16 mouse cellular contexts compared by ENCODE assay signal in genomic region chr8:78323391-78323790, GRCm38 (mm10).
"Had no signal": no experiment of that assay in that cellular context is flagged by ENCODE, and none has a peak within 500 bp of the region (broad histone marks: within the 10 kb centered on the region; RNA-seq: fewer than 3 reads in every experiment).

No protein-coding gene starts in this region.

- H3K9me3 ChIP-seq: neural tube, embryonic 13.5 days; neural tube, embryonic 15.5 days; stomach, embryonic 15.5 days had no signal

- H3K4me3 ChIP-seq: neural tube, embryonic 13.5 days; neural tube, embryonic 15.5 days; stomach, embryonic 15.5 days had no signal

- H3K36me3 ChIP-seq: neural tube, embryonic 13.5 days; neural tube, embryonic 15.5 days; stomach, embryonic 15.5 days had no signal

- H3K9ac ChIP-seq: neural tube, embryonic 13.5 days; neural tube, embryonic 15.5 days; stomach, embryonic 15.5 days had no signal

- H3K4me2 ChIP-seq: neural tube, embryonic 13.5 days; neural tube, embryonic 15.5 days; stomach, embryonic 15.5 days had no signal

- DNase-seq: retina, postnatal 1 day; right cerebral cortex, adult 18-20 months; right cerebral cortex, postnatal 14 days; right cerebral cortex, postnatal 25 days; right cerebral cortex, postnatal 4 days; spleen, adult 18-20 months; thymus, adult 18-20 months; thymus, adult 2 months; thymus, postnatal 14 days; thymus, postnatal 25 days; thymus, postnatal 36 days; thymus, postnatal 4 days had no signal

- H3K27ac ChIP-seq: neural tube, embryonic 13.5 days; neural tube, embryonic 15.5 days; stomach, embryonic 15.5 days; stomach, postnatal 0 days had no signal

- H3K27me3 ChIP-seq: neural tube, embryonic 13.5 days; neural tube, embryonic 15.5 days; stomach, embryonic 15.5 days had no signal

- H3K4me1 ChIP-seq: neural tube, embryonic 15.5 days; stomach, embryonic 15.5 days had no signal
